ENCODE assay signal across 8 mouse cellular contexts in genomic region chr5:114604781-114605290, GRCm38 (mm10). TPM values are rescaled to one million over a fixed set of nuclear protein-coding genes. Genes with fewer than 3 reads are reported as not detected.
DNase-seq lines count a peak whose midpoint lies in the region; ATAC-seq and TF ChIP-seq lines count a peak whose summit lies in the region.

No protein-coding gene starts in this region.

- no peak overlapping the region for H3K9ac ChIP-seq in lung, embryonic 14.5 days
- H3K9ac ChIP-seq in hindbrain, embryonic 12.5 days, result peak overlapping the region; percentile 41; the same call in 1 of the 2 replicates
- 0 out of 2 replicates have a peak overlapping the region, but pooled peaks have one; percentile 17 for H3K9ac ChIP-seq in neural tube, embryonic 15.5 days (replicated peaks)
- H3K9ac ChIP-seq in intestine, embryonic 16.5 days (ENCODE audit: low read depth, low read length), result no peak overlapping the region

- peak; percentile 80 for TF ChIP-seq CTCF in lung, embryonic 14.5 days (IDR thresholded peaks at IDR 0.05; ENCODE audit: low read depth)

- WGBS in lung, embryonic 14.5 days, result 26% methylated on average over 11 of the region's 11 CpGs
- WGBS in hindbrain, embryonic 12.5 days, result 16% methylated on average over 11 of the region's 11 CpGs
- WGBS in neural tube, embryonic 15.5 days, result 4% methylated on average over 11 of the region's 11 CpGs
- WGBS in intestine, embryonic 16.5 days, result 41% methylated on average over 11 of the region's 11 CpGs

- no peak overlapping the region for H3K4me2 ChIP-seq in lung, embryonic 14.5 days
- H3K4me2 ChIP-seq in hindbrain, embryonic 12.5 days (replicated peaks), result no peak overlapping the region
- peak overlapping the region; percentile 28 for H3K4me2 ChIP-seq in neural tube, embryonic 15.5 days
- H3K4me2 ChIP-seq in intestine, embryonic 16.5 days (ENCODE audit: low read depth, low read length), result no peak overlapping the region

- no peak overlapping the region for H3K27ac ChIP-seq in lung, embryonic 14.5 days (ENCODE audit: low read depth)
- peak overlapping the region; percentile 26; the same call in 1 of the 2 replicates for H3K27ac ChIP-seq in hindbrain, embryonic 12.5 days
- peak overlapping the region; percentile 70 for H3K27ac ChIP-seq in neural tube, embryonic 15.5 days (replicated peaks)
- no peak overlapping the region for H3K27ac ChIP-seq in intestine, embryonic 16.5 days (ENCODE audit: low read length)

- H3K4me3 ChIP-seq in lung, embryonic 14.5 days (ENCODE audit: low read depth, low read length), result no peak overlapping the region
- H3K4me3 ChIP-seq in hindbrain, embryonic 12.5 days, result no peak overlapping the region
- H3K4me3 ChIP-seq in neural tube, embryonic 15.5 days (replicated peaks), result no peak overlapping the region
- H3K4me3 ChIP-seq in intestine, embryonic 16.5 days (ENCODE audit: low read length), result no peak overlapping the region

- no peaks in the 10 kb centered on the region for H3K36me3 ChIP-seq in lung, embryonic 14.5 days (ENCODE audit: insufficient read depth)
- H3K36me3 ChIP-seq in hindbrain, embryonic 12.5 days, result no peaks in the 10 kb centered on the region
- H3K36me3 ChIP-seq in neural tube, embryonic 15.5 days, result no peaks in the 10 kb centered on the region
- no peaks in the 10 kb centered on the region for H3K36me3 ChIP-seq in intestine, embryonic 16.5 days (ENCODE audit: control insufficient read depth, insufficient read depth, low read length)

- no peaks in the 10 kb centered on the region for H3K27me3 ChIP-seq in lung, embryonic 14.5 days (ENCODE audit: insufficient read depth, low read length)
- H3K27me3 ChIP-seq in hindbrain, embryonic 12.5 days, result no peaks in the 10 kb centered on the region; the same call in 1 of the 2 replicates
- H3K27me3 ChIP-seq in neural tube, embryonic 15.5 days (replicated peaks), result no peaks in the 10 kb centered on the region
- H3K27me3 ChIP-seq in intestine, embryonic 16.5 days (replicated peaks; ENCODE audit: control insufficient read depth, insufficient read depth, low read length), result no peaks in the 10 kb centered on the region

- peak; percentile 75 for DNase-seq in lung, embryonic 14.5 days
- DNase-seq in lung, postnatal 36 days, result no peak
- peak; percentile 74 for DNase-seq in embryo, embryonic 10.5 days (ENCODE audit: low spot score)
- DNase-seq in ovary, adult 18-20 months (ENCODE audit: low spot score), result no peak
- DNase-seq in heart, adult 9 months (ENCODE audit: low spot score in 2 of 2), result no peak

- H3K9me3 ChIP-seq in lung, embryonic 14.5 days (ENCODE audit: low read depth, low read length), result no peaks in the 10 kb centered on the region
- no peaks in the 10 kb centered on the region for H3K9me3 ChIP-seq in hindbrain, embryonic 12.5 days (replicated peaks)
- no peaks in the 10 kb centered on the region for H3K9me3 ChIP-seq in neural tube, embryonic 15.5 days (replicated peaks)
- no peaks in the 10 kb centered on the region for H3K9me3 ChIP-seq in intestine, embryonic 16.5 days (ENCODE audit: control insufficient read depth, low read length)

- H3K4me1 ChIP-seq in lung, embryonic 14.5 days (ENCODE audit: insufficient read depth), result peaks cover 11% of the 10 kb centered on the region; the same call in 1 of the 2 replicates
- peaks cover 57% of the 10 kb centered on the region for H3K4me1 ChIP-seq in hindbrain, embryonic 12.5 days
- peaks cover 61% of the 10 kb centered on the region for H3K4me1 ChIP-seq in neural tube, embryonic 15.5 days
- H3K4me1 ChIP-seq in intestine, embryonic 16.5 days (ENCODE audit: control insufficient read depth, insufficient read depth, low read length), result peaks cover 20% of the 10 kb centered on the region

- ATAC-seq in lung, embryonic 14.5 days (ENCODE audit: insufficient read depth), result 0 out of 2 replicates have a peak, but pooled peaks have one; percentile 31
- peak; percentile 81 for ATAC-seq in hindbrain, embryonic 12.5 days (ENCODE audit: low FRiP score)
- peak; percentile 32 for ATAC-seq in neural tube, embryonic 15.5 days (ENCODE audit: low FRiP score)
- no peak for ATAC-seq in intestine, embryonic 16.5 days

RNA-seq across cellular contexts. Expression of gene Fam222a, which starts 37.0 kb away (rescaled TPM):
- polyA plus RNA-seq in lung, embryonic 14.5 days (2014; fragmentation: Nextera tagmentation; extraction: Ambion mirVana), result 2.3 and 2.5 TPM in 2 replicates
- 9.4 and 9.9 TPM in 2 replicates for polyA plus RNA-seq in hindbrain, embryonic 12.5 days (2016; fragmentation: Nextera tagmentation; extraction: Ambion mirVana)
- polyA plus RNA-seq in neural tube, embryonic 15.5 days (2015; fragmentation: Nextera tagmentation; extraction: Ambion mirVana), result 4.7 and 5.3 TPM in 2 replicates
- polyA plus RNA-seq in intestine, embryonic 16.5 days (2015; fragmentation: Nextera tagmentation; extraction: Ambion mirVana), result 3.9 and 5.8 TPM in 2 replicates

RNA-seq across cellular contexts. Expression of gene Trpv4, which starts 53.4 kb away (rescaled TPM):
- polyA plus RNA-seq in lung, embryonic 14.5 days (2014; fragmentation: Nextera tagmentation; extraction: Ambion mirVana), result 1.0 and 1.6 TPM in 2 replicates
- 1.3 and 1.5 TPM in 2 replicates for polyA plus RNA-seq in hindbrain, embryonic 12.5 days (2016; fragmentation: Nextera tagmentation; extraction: Ambion mirVana)
- 1.4 and 1.6 TPM in 2 replicates for polyA plus RNA-seq in neural tube, embryonic 15.5 days (2015; fragmentation: Nextera tagmentation; extraction: Ambion mirVana)
- 0.73 and 0.93 TPM in 2 replicates for polyA plus RNA-seq in intestine, embryonic 16.5 days (2015; fragmentation: Nextera tagmentation; extraction: Ambion mirVana)

Comparison
In these comparisons a context has a peak if more than half of its experiments do, and no peak if none do; other contexts are left out.
1. DNase-seq: peak in lung, embryonic 14.5 days (single experiment) and embryo, embryonic 10.5 days (single experiment); none in lung, postnatal 36 days (single experiment), ovary, adult 18-20 months (single experiment) and heart, adult 9 months (0 of 2).
2. H3K27ac ChIP-seq: peak in hindbrain, embryonic 12.5 days (single experiment) and neural tube, embryonic 15.5 days (single experiment); none in lung, embryonic 14.5 days (single experiment) and intestine, embryonic 16.5 days (single experiment).
3. H3K9ac ChIP-seq: peak in hindbrain, embryonic 12.5 days (single experiment) and neural tube, embryonic 15.5 days (single experiment); none in lung, embryonic 14.5 days (single experiment) and intestine, embryonic 16.5 days (single experiment).